Mouse (Mus musculus): ENCODE measurements around the gene Kdm5a.

- TF ChIP-seq CTCF (IDR thresholded peaks at IDR 0.05), result no peak
- TF ChIP-seq EP300 (IDR thresholded peaks at IDR 0.05), result no peak
Observed at GRCm38 (mm10) chr6:120469770-120470169, 105.8 kb downstream of the Kdm5a start.

Data from lung, postnatal 0 days (tissue).